Mouse (Mus musculus): ENCODE measurements around the gene Kcnc1.

GRCm38 (mm10) chr7:46477456-46477855 is 81.2 kb downstream of the Kcnc1 start:
- TF ChIP-seq HCFC1 (IDR thresholded peaks at IDR 0.05; ENCODE audit: low read depth, low read length) (no peak), PAX5 (IDR thresholded peaks at IDR 0.05; ENCODE audit: low read length) (no peak), NRF1 (IDR thresholded peaks at IDR 0.05; ENCODE audit: low read depth, low read length) (no peak), CTCF (conservative IDR thresholded peaks at IDR 0.05 in 1 of 2, IDR thresholded peaks at IDR 0.05 in 1 of 2; ENCODE audit: low read depth in 2 of 2, low read length in 2 of 2) (no peak), USF1 (IDR thresholded peaks at IDR 0.05; ENCODE audit: low read depth, low read length) (no peak)

Measured in CH12.LX (cell line).